Mouse (Mus musculus) liver, embryonic 14.5 days (tissue): Measurements from ENCODE around the gene Ldlrap1.
A peak's percentile ranks its signal among the peaks of the same experiment; 100 is the strongest.

ENCODE experiments used
- CTCF ChIP-seq: IDR thresholded peaks from 2 replicates; pipeline ENCODE4 v1.5.1; 2016; ENCODE audit warnings: antibody characterized with exemption, low read depth, control low read depth
- EP300 ChIP-seq: IDR thresholded peaks from 2 replicates; pipeline ENCODE4 v1.6.1; 2016; ENCODE audit warnings: antibody characterized with exemption, low read depth

- TF ChIP-seq CTCF: peak; percentile 69
- TF ChIP-seq EP300: no peak
Observed at GRCm38 (mm10) chr4:134784701-134785100, 16.9 kb upstream of the Ldlrap1 start.
